Mouse (Mus musculus) lung, postnatal 0 days (tissue): ENCODE data around the gene Plin5.

Source experiments
- CTCF ChIP-seq: IDR thresholded peaks from 2 replicates; pipeline ENCODE4 v1.5.1; 2016; ENCODE audit warnings: antibody characterized with exemption, mild to moderate bottlenecking
- EP300 ChIP-seq: IDR thresholded peaks from 2 replicates; pipeline ENCODE4 v1.6.1; 2016; ENCODE audit warnings: antibody characterized with exemption, mild to moderate bottlenecking, control low read depth

DNA sequence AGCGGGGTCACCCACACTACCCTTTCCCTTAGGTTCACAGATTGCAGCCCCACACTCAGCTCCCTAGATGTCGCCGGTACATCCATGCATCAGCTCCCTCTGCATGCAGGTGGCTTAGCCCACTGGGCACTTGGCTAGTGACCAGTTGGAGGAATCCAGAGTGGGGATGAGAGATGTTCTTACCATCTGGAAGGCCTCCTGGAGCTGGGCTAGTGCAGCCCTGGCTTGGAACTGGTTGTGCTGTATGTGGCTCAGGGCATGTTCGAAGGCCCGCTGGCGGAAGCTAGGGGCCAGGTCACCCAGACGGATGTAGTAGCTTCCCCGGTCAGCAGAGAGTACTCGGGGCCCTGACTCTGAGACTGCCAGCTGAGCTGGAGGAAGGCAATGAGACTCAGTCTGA lies 14.5 kb downstream of the Plin5 start:
- no peak for TF ChIP-seq CTCF
- no peak for TF ChIP-seq EP300
